Mouse (Mus musculus) embryonic facial prominence, embryonic 15.5 days (tissue): ENCODE measurements at regions not wholly inside any gene's neighbourhood (a gene's known extent, or its start where the extent isn't known, plus 50 kb on each side); places are given as distances from the start of the nearest gene placed in this dataset.

ENCODE experiments used
- ATAC-seq: fragments of 200-750 bp; cut with Nextera tagmentation; 2 replicates; pipeline ENCODE4 v1.8.0; 2017; ENCODE audit warnings: low read depth, moderate TSS enrichment; ENCODE audit not compliant: insufficient number of reproducible peaks, low FRiP score, low TSS enrichment
- H3K27ac ChIP-seq: fragments of 300-500 bp; sonication (generic); replicated peaks from 2 replicates; pipeline ENCODE4 v1.5.1; 2015; ENCODE audit warnings: mild to moderate bottlenecking, inconsistent platforms
- H3K27me3 ChIP-seq: fragments of 300-500 bp; sonication (generic); 2 replicates; pipeline ENCODE4 v1.6.1; 2015; ENCODE audit warnings: inconsistent platforms
- H3K36me3 ChIP-seq: fragments of 300-500 bp; sonication (generic); 2 replicates; pipeline ENCODE4 v1.6.1; 2015; ENCODE audit warnings: mild to moderate bottlenecking, inconsistent platforms
- H3K4me1 ChIP-seq: fragments of 300-500 bp; sonication (generic); 2 replicates; pipeline ENCODE4 v1.6.1; 2015; ENCODE audit warnings: inconsistent platforms
- H3K4me2 ChIP-seq: fragments of 300-500 bp; sonication (generic); replicated peaks from 2 replicates; pipeline ENCODE4 v1.6.1; 2015; ENCODE audit warnings: mild to moderate bottlenecking, inconsistent platforms
- H3K4me3 ChIP-seq: fragments of 300-500 bp; sonication (generic); replicated peaks from 2 replicates; pipeline ENCODE4 v1.5.1; 2015; ENCODE audit warnings: mild to moderate bottlenecking, inconsistent platforms
- H3K9ac ChIP-seq: fragments of 300-500 bp; sonication (generic); 2 replicates; pipeline ENCODE4 v1.6.1; 2015; ENCODE audit warnings: inconsistent platforms
- H3K9me3 ChIP-seq: fragments of 300-500 bp; sonication (generic); replicated peaks from 2 replicates; pipeline ENCODE4 v1.6.1; 2016; ENCODE audit warnings: inconsistent platforms
- WGBS: fragments of 180-500 bp; shearing (Covaris S2); methylation state at CpG from one replicate; pipeline ENCODE4 v1.1.7; 2015; 5-methylcytosine and 5-hydroxymethylcytosine counted together

DNA sequence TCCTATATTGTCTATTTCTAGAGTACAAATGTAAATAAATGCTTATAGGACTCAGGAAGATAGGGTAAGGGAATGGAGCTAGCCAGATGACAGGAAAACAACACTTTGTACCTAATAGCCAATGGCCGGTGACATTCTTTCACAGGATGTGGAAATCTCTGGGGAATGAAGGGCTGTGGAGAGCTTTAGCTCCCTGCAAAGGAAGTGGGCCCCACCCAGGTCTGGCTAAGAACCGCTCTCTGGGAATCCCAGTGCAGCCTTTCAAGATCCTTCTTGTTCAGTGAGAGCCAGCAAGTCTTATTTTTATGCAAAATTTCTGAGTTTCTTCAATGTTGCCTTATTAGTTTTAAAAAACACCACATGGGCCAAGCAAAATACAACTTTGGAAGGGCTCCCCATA, 54.7 kb upstream of the Pappa2 start:
- no peak for ATAC-seq
- WGBS, result 47% methylated on average over 2 of the region's 2 CpGs
- Histone ChIP-seq H3K36me3 (no peaks in the 10 kb centered on the region), H3K4me3 (no peak overlapping the region), H3K9ac (no peak overlapping the region), H3K4me2 (no peak overlapping the region), H3K27ac (no peak overlapping the region), H3K9me3 (no peaks in the 10 kb centered on the region), H3K4me1 (no peaks in the 10 kb centered on the region), H3K27me3 (no peaks in the 10 kb centered on the region)

DNA sequence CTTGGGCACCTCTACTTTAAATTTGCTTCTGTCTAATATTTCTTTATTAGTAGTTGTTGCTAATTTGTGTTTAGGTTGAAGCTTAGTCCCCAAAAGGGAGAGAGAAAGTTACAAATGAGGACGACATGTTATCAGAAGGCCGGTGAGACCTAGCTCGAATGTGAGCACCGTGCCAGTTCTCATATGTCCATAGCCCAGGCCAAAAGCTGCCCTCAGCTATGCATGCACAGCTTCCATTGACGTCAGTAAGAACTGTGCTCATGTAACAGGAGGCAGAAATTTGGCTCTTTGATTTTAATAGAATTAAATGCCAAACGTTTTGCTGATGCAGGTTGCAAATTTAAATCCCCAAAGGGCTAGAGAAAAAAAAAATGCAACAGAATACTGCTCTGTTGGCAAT, 56.1 kb upstream of the Pappa2 start:
- no peaks in the 10 kb centered on the region for H3K4me1 ChIP-seq
- H3K27me3 ChIP-seq, result no peaks in the 10 kb centered on the region
- ATAC-seq, result no peak
- WGBS, result 49% methylated on average over 6 of the region's 6 CpGs
- no peak overlapping the region for H3K27ac ChIP-seq
- no peak overlapping the region for H3K4me3 ChIP-seq
- no peaks in the 10 kb centered on the region for H3K9me3 ChIP-seq
- H3K4me2 ChIP-seq, result no peak overlapping the region
- no peaks in the 10 kb centered on the region for H3K36me3 ChIP-seq
- no peak overlapping the region for H3K9ac ChIP-seq

DNA sequence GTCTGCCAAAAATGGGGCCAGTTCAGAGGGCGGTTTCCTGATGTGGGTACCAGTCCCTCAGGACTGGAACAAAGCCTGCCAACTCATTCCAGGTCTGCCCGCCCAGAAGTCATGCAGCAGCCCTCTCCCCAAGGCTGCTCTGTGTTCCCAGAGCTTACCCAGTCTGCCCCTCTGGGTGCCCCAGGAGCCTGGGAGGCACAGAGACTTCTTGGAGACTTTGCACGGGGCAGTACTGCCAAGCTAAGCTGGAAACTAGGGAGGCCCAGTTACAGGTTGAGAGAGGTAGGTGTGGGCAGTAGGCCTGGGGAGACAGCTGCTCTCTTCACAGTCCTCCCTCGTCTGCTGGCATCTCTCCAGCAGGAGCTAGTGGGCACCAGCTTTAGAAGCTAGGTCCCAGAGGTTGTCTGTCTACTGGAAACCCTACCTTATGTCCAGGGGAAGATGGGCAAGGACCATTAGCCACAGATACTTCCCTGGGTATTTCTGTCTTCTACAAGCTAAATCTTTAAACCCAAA, 65.6 kb upstream of the Pappa2 start:
- H3K4me3 ChIP-seq, result no peak overlapping the region
- no peaks in the 10 kb centered on the region for H3K27me3 ChIP-seq
- 68% methylated on average over 4 of the region's 4 CpGs for WGBS
- H3K9me3 ChIP-seq, result no peaks in the 10 kb centered on the region
- no peak overlapping the region for H3K4me2 ChIP-seq
- H3K4me1 ChIP-seq, result 0 out of 2 replicates have a peak, but pooled peaks cover 6% of the 10 kb centered on the region
- no peak for ATAC-seq
- H3K9ac ChIP-seq, result no peak overlapping the region
- no peak overlapping the region for H3K27ac ChIP-seq
- H3K36me3 ChIP-seq, result no peaks in the 10 kb centered on the region

DNA sequence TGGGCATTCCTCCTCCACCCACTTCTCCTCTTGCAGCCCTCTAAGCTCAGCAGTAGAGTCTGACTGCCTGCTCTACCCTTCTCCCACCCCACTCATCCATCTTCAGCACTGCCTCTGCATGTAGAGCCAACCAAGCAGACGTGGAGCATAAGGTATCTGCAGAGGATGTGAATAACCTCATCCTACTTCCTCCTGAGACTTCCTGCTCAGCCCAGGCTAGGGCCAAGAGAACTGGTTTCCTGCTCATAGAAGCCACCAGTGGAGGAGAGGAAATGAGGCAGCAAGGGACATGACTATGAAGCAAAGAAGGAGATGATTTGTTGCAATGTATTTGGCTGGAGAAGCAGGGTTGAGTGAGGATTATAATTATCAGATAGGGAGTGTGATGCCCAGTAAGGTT, 84.7 kb upstream of the Pappa2 start:
- no peak overlapping the region for H3K4me3 ChIP-seq
- no peak overlapping the region for H3K4me2 ChIP-seq
- no peak for ATAC-seq
- no peaks in the 10 kb centered on the region for H3K4me1 ChIP-seq
- H3K27ac ChIP-seq, result no peak overlapping the region
- WGBS, result 47% methylated on average over 1 of the region's 1 CpGs
- H3K36me3 ChIP-seq, result no peaks in the 10 kb centered on the region
- no peak overlapping the region for H3K9ac ChIP-seq
- no peaks in the 10 kb centered on the region for H3K9me3 ChIP-seq
- H3K27me3 ChIP-seq, result no peaks in the 10 kb centered on the region

GRCm38 (mm10) chr1:159099205-159099604, 118.9 kb upstream of the Pappa2 start:
- Histone ChIP-seq H3K27me3 (no peaks in the 10 kb centered on the region), H3K36me3 (no peaks in the 10 kb centered on the region), H3K9ac (no peak overlapping the region), H3K4me3 (no peak overlapping the region), H3K9me3 (no peaks in the 10 kb centered on the region), H3K27ac (no peak overlapping the region), H3K4me2 (no peak overlapping the region), H3K4me1 (no peaks in the 10 kb centered on the region)
- 77% methylated on average over 2 of the region's 2 CpGs for WGBS
- no peak for ATAC-seq

GRCm38 (mm10) chr1:159122201-159122600, 109.9 kb upstream of the Cop1 start:
- Histone ChIP-seq H3K4me1 (no peaks in the 10 kb centered on the region), H3K27me3 (no peaks in the 10 kb centered on the region), H3K9ac (no peak overlapping the region), H3K4me2 (no peak overlapping the region), H3K27ac (no peak overlapping the region), H3K36me3 (no peaks in the 10 kb centered on the region), H3K9me3 (no peaks in the 10 kb centered on the region), H3K4me3 (no peak overlapping the region)
- ATAC-seq, result no peak
- WGBS, result 54% methylated on average over 3 of the region's 3 CpGs

DNA sequence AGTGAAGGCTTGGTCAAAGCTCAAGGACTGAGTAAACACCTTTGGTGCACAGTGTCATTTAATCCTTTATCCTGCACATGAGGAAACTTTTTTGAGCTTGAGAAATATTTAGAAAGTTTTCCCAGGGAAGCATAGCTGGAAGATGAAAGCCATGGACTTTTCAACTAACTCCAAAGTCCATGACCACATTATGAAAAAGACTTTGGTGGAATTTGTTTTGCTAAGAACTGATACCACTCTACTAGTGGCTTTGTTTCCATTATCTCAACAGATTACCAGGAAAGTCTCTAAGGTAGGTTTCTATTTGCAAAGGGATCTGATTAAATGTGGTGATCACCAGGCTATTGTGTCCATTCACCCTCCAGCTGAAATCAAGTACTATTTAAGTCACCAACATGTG, 107.2 kb upstream of the Cop1 start:
- Histone ChIP-seq H3K27me3 (no peaks in the 10 kb centered on the region), H3K4me1 (no peaks in the 10 kb centered on the region), H3K9me3 (no peaks in the 10 kb centered on the region), H3K4me2 (no peak overlapping the region), H3K4me3 (no peak overlapping the region), H3K9ac (no peak overlapping the region), H3K36me3 (no peaks in the 10 kb centered on the region), H3K27ac (no peak overlapping the region)
- no peak for ATAC-seq

GRCm38 (mm10) chr1:159135301-159135700, 96.8 kb upstream of the Cop1 start:
- no peaks in the 10 kb centered on the region for H3K9me3 ChIP-seq
- no peak overlapping the region for H3K9ac ChIP-seq
- peak overlapping the region; percentile 26; the same call in 1 of the 2 replicates for H3K4me2 ChIP-seq
- H3K36me3 ChIP-seq, result no peaks in the 10 kb centered on the region
- no peak overlapping the region for H3K4me3 ChIP-seq
- H3K4me1 ChIP-seq, result no peaks in the 10 kb centered on the region
- no peaks in the 10 kb centered on the region for H3K27me3 ChIP-seq
- 4% methylated on average over 10 of the region's 10 CpGs for WGBS
- no peak overlapping the region for H3K27ac ChIP-seq
- no peak for ATAC-seq

GRCm38 (mm10) chr1:159147788-159148497, 84.2 kb upstream of the Cop1 start:
- no peaks in the 10 kb centered on the region for H3K27me3 ChIP-seq
- H3K27ac ChIP-seq, result no peak overlapping the region
- H3K9me3 ChIP-seq, result no peaks in the 10 kb centered on the region
- 72% methylated on average over 8 of the region's 8 CpGs for WGBS
- H3K36me3 ChIP-seq, result no peaks in the 10 kb centered on the region
- no peak for ATAC-seq
- H3K4me1 ChIP-seq, result no peaks in the 10 kb centered on the region
- H3K4me3 ChIP-seq, result no peak overlapping the region
- H3K4me2 ChIP-seq, result no peak overlapping the region
- no peak overlapping the region for H3K9ac ChIP-seq

DNA sequence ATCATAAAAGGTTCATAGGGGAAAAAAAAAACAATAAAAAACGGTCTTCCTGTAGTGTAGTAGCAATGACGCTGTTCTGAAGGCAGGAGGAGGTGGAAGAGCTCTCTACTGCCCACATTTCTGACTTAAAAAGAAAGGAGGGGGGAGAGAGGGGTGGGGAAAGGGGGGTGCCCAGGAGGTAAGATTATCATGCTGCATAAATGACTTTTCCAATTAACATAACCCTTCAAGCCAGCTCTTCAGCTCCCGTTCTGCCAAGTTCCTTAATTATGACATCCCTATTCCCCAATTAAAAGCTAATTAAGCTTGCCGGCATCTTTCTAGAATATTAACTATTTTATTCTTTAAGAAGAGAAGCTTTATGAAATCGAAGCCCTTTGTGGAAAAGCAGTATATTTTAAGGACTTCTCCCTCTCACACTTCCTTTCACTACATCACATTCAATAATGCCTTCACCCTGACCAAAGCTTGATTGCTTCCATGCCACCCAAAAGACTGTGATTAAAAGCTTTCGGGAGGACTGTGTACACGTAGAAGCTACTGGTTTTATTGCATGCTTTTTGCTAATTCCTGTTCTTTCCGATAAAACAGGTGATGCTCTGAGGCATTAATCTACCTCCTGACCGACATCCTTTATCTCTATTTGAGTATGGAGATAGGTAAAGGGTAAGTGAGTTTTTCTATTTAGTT, 83.5 kb upstream of the Cop1 start:
- H3K9me3 ChIP-seq, result no peaks in the 10 kb centered on the region
- H3K36me3 ChIP-seq, result no peaks in the 10 kb centered on the region
- no peak overlapping the region for H3K4me2 ChIP-seq
- WGBS, result 64% methylated on average over 9 of the region's 9 CpGs
- H3K4me1 ChIP-seq, result no peaks in the 10 kb centered on the region
- H3K4me3 ChIP-seq, result no peak overlapping the region
- no peaks in the 10 kb centered on the region for H3K27me3 ChIP-seq
- no peak overlapping the region for H3K9ac ChIP-seq
- ATAC-seq, result no peak
- H3K27ac ChIP-seq, result no peak overlapping the region

GRCm38 (mm10) chr1:159149207-159149606, 82.9 kb upstream of the Cop1 start:
- no peaks in the 10 kb centered on the region for H3K9me3 ChIP-seq
- no peak overlapping the region for H3K4me2 ChIP-seq
- H3K36me3 ChIP-seq, result no peaks in the 10 kb centered on the region
- H3K4me3 ChIP-seq, result no peak overlapping the region
- 78% methylated on average over 6 of the region's 6 CpGs for WGBS
- no peaks in the 10 kb centered on the region for H3K27me3 ChIP-seq
- no peak overlapping the region for H3K9ac ChIP-seq
- H3K4me1 ChIP-seq, result no peaks in the 10 kb centered on the region
- H3K27ac ChIP-seq, result no peak overlapping the region
- ATAC-seq, result no peak

DNA sequence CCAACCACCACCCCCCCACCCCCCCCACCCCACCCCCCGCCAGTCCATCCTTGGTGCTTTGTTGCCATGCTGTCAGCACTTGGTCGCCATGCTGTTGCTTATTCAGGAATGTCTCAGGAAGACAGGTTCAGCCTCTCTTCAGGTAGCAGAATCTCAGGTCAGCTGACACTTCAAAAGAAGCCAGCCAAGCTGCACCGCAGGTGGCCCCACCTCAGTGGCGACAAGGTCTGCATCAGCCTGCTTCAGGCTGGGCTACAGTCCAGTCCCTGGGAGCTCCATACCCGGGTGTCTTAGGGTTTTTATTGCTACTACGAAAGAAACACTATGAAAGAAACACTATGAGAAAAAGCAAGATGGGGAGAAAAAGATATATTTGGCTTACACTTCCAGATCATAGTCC, 82.4 kb upstream of the Cop1 start:
- no peaks in the 10 kb centered on the region for H3K9me3 ChIP-seq
- no peak overlapping the region for H3K4me2 ChIP-seq
- no peaks in the 10 kb centered on the region for H3K36me3 ChIP-seq
- ATAC-seq, result no peak
- no peak overlapping the region for H3K27ac ChIP-seq
- H3K4me1 ChIP-seq, result no peaks in the 10 kb centered on the region
- no peak overlapping the region for H3K9ac ChIP-seq
- H3K4me3 ChIP-seq, result no peak overlapping the region
- no peaks in the 10 kb centered on the region for H3K27me3 ChIP-seq
- WGBS, result 47% methylated on average over 6 of the region's 6 CpGs
